Mouse (Mus musculus): ENCODE measurements around the gene P2rx6.
"Not testable (repeated sequence)": the region's sequence is repeated elsewhere in the genome, so short reads cannot be mapped to it uniquely, and the experiment has no call there.

Gene P2rx6

DNA sequence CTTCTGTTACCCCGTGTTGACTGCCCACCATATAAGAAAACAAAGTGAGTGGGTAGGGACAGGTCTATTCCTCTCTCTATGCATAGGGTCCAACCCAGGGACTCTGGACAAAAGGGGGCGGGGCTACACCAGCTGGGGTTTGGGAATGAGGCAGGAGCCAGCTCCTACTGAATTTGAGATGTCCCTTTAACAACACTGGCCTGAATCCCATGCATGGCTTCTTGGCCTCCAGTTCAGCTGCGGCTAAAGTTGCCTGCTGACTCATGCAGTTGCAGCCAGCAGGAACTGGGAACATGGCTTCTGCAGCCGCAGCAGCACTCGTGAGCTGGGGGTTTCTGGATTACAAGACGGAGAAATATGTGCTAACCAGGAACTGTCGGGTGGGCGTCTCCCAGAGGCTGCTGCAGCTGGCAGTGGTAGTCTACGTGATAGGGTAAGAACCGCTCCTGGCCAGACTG, at the start of gene P2rx6:
Gene P2rx6, plus strand, starts transcription at position 135 of the 458 bp plus-strand sequence.
- DNase-seq (ENCODE audit: low read depth, low spot score), result no peak

DNA sequence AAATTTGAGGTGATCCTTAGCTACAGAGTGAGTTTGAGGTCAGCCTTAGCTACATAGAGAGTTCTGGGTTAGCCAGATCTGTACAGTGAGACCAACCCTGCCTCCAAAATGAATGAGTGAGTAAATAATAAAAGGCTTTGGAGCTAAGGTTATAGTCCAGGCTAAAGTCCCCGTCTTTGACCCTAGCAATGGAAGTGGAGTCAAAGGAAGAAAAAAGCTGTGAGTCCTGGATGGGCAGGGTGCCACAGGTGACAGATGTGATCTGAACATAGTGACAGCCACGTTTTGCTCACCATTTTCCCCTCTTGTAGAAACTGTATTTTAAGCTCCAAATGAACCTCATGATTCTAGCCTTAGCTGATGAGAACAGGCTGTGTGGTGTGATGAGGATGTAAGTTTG, 42.8 kb upstream of the P2rx6 start:
- DNase-seq (ENCODE audit: low read depth, low spot score), result no peak

DNA sequence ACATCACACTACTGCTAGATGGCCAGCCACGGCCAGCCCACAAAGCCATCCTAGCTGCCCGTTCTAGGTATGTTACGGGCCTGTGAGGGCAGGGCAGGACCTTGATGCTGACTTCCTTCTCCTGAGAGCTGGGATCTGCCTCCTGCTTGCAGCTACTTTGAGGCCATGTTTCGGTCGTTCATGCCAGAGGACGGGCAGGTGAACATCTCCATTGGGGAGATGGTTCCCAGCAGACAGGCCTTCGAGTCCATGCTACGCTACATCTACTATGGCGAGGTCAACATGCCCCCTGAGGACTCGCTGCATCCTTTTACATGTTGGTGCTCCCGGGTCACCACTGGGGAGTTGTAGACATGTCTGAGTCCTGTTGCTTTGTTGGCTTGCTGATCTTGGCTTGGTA, 37.5 kb upstream of the P2rx6 start:
- no peak for DNase-seq (ENCODE audit: low read depth, low spot score)

DNA sequence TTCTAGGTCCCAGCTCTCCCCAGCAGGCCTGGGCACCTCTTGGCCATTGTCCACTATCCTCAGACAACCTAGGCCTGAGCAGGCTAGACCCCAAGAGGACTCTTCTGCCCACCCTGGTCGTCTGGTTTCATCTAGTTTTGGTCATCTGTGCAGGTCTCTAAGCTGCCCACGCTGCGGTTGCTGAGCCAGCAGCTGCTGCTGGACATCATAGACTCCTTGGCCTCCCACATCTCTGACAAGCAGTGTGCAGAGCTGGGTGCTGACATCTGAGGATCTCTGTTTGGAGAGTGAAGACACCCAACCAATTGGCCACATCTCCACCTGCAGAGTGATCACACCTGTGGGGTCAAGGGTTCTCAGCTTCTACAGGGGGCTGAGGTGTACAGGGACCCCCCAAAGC, 36.2 kb upstream of the P2rx6 start:
- no peak for DNase-seq (ENCODE audit: low read depth, low spot score)

DNA sequence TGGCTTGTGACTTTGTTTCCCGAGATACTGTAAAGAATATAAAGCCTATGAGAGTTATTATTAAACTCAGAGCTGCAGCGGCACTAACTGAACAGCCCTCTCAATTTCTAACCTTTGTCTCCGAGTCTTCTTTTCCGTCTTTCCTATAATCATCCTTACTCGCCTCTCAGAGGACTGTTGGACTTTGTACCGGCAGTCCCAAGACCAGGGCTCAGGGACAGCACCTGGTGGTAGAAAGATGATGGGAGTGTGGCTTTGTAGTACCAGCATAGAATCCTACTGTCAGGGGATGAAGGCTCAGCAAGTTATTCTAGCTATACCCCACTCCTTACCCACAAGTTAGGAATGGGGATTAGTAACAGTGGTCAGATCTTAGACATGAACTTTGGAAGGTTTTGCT, 35.5 kb upstream of the P2rx6 start:
- DNase-seq (ENCODE audit: low read depth, low spot score), result no peak

DNA sequence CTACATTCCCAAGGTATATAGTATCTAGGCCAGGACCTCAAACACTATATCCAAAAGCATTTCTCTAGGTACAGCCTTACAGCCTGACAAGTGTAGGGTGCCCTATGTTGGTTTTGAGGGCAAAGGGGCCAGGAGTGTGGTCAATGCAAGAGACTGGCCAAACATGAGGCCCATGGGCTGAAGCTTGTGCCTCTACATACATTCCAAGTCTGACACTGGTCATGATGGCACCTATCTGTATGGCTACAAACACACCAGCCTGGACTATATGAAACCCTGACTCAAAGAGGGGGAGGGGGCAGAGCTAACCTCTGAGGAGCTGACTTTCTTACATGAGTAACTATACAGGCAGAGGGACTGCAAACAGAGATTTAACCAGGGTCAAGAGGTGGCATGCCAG, 34.1 kb upstream of the P2rx6 start:
- no peak for DNase-seq (ENCODE audit: low read depth, low spot score)

DNA sequence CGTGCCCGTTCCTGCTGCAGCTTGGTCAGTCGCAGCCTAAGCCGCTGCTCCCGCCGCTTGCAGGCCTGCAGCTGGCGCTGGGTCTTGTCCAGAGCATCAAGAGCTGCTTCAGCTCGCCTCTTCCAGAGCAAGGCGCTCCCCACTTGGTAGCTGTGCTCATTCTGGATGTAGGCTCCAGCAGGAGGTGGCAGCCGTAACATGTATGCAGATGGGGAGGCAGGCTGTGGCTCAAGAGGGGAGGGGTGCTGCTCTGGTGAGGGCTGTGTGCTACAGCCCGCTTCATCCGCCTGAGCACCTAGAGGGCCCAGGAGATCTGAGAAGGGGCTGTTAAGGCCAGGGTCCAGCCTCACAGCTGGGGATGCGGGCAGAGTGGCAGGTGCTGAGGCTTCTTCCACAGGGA, 33.4 kb upstream of the P2rx6 start:
- DNase-seq (ENCODE audit: low read depth, low spot score), result no peak

DNA sequence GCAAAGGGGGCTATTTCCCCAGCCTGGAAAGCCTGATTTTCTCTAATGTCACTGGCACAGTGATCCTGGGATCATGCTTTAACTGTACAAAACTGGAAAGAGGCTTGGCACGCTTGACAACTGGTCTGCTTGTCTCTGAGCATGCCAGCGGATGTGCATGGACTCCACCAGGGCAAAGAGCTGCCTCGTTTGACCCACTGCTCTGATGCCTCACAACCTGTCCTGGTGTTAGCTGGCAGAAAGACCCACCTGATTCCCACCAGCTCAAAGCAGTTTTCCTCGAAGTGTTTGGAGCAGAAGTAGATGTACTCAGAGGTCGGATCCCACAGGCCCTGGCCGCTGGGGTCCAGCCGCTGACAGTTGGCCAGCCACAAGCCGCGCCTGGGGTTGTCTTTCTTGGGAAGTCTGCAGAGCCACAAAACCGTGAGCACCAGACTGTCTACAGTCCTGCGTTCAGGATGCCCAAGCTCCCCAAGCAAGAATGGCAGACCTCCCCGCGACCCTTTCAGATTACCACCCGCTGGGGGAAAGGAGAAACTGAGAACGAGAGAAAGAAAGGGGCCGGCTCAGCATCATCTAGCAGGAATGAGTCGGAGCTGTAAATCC, 31.6 kb upstream of the P2rx6 start:
- no peak for DNase-seq (ENCODE audit: low read depth, low spot score)

DNA sequence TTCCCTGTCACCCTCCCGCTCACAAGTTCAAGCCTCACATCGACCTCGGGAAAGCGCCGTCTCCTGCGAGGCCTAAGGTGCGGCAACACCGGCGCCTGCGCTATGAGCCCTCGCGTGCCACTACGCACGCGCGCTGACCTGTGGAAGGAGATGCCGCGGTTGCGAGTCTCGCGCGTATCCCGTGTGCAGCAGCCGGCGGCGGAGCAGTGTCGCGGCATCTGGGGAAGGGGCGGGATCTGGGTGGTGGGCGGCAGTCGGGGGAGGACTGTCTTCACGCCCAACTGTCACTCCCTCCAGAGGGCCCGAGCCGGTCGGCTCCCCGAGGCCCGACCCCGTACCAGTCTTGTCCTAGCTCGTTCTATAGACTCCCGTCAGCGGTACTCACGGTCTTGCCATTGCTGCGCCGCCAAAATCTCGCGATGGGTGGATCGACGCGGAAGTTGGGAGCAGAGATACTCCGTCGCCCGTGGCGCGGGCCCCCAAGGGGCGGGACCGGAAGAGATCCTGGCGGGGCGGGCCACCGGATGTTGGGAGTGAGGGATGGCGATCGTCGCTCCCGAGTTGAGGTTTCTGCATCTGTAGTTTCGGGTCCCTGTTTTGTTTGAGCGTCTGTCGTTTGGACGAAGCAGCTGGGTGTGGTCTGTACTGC, 30.9 kb upstream of the P2rx6 start, which contains the start of gene Thap7:
Gene Thap7, minus strand, starts transcription at position 497 of the 649 bp plus-strand sequence.
- DNase-seq (ENCODE audit: low read depth, low spot score), result peak; percentile 97

DNA sequence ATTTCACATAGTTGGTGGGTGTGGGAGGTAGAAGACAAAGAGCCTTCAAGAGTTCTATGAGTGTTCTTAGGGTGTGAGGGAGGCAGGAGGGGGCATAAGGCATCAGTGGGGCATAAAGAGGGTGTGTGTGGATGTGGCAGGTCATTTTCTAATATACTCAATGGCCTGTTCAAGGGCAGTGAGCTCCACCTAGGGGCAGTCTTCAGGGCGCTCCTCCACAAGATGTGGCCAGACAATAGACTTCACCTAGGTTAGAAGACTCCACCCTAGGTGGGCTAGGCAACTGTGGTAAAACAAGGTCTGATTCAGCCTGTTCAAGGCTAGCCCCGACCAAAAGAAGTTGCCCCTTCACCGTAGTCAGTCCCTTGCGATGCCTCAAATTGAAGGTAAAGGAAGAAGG, 29.4 kb upstream of the P2rx6 start:
- DNase-seq (ENCODE audit: low read depth, low spot score), result no peak

DNA sequence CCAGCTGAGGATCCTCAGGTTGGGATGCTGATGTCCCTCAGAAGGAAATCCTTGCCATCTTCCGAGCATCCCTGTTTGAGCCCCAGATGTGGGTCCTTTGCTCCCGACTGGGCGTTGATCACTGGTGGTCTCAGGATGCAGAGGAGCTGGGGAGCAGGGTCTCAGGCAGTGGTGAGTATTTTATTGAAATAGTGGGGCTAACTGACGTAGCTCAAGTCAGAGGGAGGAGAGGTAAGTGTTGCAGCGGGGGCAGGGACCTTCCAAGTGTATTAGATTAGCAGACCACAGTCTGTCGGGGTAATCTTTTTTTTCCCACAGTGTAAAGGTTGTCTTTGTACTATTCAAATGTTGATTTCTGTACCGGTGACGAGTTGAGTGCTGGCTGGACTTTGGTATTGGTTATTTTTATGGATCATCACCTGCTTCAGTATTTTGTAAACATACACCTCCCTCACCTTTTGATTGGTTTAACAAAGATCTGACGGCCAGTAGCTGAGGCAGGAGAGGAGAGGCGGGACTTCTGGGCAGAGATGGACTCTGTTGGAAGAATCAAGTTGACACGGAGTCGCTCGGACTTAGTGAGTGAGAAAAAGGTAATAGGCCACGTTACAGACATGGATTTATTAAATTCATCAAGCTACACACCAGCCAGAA, 28.9 kb upstream of the P2rx6 start:
- DNase-seq (ENCODE audit: low read depth, low spot score), result no peak

DNA sequence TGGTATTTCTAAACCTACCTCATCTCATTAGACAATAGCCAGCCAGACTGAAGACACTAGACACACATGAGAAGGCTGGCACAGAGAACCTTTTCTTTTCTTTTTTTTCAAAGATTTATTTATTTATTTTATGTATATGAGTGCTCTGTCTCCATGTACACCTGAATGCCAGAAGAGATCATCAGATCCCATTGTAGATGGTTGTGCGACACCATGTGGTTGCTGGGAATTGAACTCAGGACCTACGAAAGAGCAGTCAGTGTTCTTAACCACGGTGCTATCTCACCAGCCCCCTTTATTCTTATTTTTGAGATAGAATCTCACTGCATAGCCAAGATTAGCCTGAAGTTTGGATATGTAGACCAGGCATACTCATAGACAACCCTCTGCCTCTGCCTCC, 25.1 kb upstream of the P2rx6 start:
- no peak for DNase-seq (ENCODE audit: low read depth, low spot score)

DNA sequence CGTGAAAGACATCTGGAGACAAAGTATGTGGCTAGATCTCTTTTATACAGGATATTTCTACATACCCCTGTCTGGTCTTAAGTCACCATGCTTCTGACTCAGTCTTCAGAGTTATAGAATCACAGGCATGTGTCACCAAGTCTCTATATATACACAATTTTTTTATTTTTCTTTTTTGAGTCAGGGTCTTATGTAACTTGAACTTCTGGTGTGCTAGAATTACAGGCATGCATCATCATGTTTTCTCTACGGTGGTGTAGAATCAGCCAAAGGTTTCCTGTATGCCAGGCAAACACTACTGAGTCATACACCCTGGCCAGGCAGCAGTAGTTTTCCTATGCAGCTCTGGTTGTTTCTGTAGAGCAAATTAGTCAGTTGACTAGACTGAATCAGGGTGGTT, 19.1 kb upstream of the P2rx6 start:
- DNase-seq (ENCODE audit: low read depth, low spot score), result no peak

DNA sequence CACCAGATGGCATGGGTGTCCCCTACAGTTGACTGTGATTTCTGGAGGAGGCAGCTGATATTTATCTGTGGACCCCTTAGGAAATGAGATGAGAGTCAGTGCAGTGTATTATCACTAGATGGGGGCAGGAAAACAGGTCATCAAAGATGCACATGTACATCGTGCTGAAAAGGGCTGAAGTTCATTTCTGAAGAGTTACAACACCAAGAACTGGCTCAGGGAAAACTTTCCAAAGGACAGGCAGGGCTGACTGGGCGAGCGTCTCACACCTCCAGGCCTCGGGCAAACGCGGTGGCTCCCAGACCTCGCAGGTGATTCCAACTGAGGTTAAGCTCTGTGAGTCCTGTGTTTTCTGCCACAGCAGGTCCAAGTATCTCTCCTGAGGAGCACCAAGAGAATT, 8.8 kb upstream of the P2rx6 start:
- DNase-seq (ENCODE audit: low read depth, low spot score), result no peak

DNA sequence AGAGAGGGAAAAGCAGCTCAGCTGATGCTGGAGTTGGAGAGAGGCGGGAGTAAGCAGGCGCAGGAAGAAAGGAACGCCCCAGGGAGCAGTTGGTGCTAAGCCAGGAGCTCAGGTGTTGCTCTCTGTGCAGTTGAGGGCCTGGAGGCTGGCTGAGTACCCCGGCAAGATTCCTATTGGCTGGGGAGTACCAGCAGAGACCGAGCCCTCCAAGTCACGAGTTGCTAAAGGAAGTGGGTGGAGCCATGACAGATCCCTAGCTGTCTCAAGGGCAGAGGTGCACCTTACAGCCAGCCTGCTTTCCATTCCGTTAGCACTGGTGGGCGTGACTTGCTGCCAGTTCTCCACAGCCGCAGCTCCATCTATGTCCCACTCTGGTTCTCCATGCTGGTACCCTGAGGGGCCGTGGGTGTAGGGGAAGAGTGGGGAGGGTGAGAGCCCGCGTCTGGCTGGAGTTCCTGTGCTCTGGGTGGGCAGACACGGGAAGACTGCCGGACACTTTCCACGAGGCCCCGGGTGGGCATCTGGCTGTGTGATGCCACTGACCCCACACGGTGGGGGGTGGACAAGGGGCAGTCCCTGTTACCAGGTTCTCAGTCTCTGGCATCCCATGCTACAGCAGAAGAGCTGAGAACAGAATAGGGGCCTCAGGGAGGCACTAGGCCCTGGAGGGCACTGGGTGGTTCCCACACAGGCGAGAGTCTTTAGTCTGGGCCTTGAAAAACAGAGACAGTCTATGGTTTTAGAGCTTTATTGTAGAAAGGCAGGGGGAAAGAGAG, 7.6 kb upstream of the P2rx6 start:
- DNase-seq (ENCODE audit: low read depth, low spot score), result peak; percentile 92

DNA sequence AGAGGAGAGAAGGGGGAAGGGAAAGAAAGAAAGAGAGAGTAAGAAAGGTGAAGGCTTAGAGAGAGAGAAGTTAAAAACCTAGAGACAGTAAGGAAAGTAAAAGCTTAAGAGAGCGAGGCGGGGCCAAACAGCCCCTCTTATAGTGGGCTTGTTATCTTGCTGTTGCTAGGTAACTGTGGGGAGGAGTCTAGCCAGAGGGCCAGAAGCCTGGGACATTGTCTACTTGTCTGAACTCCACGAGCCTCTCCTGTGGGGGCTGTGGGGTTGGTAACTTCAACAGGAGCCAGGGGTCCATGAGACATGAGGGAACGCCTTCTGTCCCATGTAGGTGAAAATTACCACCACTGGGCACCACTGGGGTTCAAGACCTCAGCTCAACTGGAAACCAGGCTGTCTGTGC, 7.0 kb upstream of the P2rx6 start:
- DNase-seq (ENCODE audit: low read depth, low spot score), result not testable (repeated sequence)

DNA sequence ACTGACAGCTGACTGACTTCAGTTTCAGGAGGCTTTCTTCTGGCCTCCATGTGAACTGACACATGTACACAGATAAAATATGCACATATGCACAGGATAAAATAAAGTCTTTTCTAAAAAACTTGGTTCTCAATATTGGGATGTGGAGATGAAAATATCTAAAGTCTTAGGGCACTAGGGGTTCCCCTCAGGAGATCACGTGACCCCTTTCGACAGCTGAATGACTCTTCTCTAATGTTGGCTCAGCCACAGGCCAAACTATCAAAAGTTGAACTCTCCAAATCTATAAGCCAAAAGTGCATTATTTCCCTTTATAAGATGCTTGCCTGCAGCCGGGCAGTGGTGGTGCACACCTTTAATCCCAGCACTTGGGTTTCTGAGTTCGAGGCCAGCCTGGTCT, 5.5 kb upstream of the P2rx6 start:
- no peak for DNase-seq (ENCODE audit: low read depth, low spot score)

DNA sequence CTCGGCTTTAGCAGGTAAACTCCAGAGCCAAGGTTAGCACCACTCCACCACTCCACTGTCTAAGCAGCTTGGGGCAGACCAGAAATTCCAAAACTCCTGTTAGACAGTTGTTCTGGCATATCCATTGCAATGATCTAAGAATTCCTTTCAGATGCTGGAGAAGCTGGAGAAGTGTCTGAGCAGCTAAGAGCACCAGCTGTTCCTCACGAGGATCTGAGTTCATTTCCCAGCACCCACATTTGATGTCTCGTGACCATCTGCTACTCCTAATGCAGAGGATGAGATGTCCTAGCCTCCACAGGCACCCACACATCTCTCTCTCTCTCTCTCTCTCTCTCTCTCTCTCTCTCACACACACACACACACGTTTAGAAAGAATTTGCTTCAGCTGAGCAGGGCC, 4.8 kb upstream of the P2rx6 start:
- DNase-seq (ENCODE audit: low read depth, low spot score), result no peak

DNA sequence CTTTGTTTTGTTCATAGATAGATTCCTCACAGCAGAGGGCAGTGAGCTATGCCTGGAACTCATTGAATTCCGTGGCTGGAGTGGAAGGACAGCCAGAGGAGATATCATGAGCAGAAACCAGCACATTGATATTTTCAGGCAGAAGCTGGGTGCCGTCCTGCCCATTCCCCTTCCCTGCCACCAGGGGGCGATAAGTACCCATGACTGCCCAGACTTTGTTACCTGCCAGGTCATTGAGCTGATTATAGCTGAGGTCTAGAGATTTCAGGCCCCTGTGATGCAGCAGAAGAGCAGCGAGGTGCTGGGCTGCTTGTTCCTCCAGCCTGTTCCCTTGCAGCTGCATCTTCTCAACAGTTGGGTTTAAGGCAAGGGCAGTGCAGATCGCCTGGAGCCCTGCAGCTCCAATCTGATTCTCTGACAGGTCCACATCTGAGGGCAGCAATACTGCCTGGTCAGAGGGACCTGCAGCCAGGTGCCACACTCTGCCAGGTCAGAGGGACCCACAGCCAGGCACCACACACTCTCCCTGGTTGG, 3.7 kb upstream of the P2rx6 start:
- DNase-seq (ENCODE audit: low read depth, low spot score), result peak; percentile 56

DNA sequence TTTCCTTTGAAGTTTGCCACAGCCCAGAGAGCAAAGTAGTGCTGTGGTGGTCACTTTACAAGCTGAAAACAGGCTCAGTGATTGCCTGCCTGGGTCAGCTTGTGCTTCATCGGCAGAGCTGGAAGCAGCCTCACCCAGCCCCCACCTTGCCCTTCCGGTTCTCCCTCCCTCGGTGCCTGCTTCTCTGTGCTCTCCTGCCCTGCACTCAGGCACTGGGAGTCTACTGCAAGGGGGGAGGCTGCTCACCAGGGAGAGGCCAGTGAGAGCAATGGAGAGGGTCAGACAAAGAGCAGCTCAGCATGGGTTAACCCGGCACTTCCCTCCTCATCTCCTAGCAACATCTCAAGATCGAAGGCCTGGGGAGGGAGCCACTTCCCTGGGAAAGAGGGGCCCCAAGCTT, 2.9 kb upstream of the P2rx6 start:
- DNase-seq (ENCODE audit: low read depth, low spot score), result no peak

DNA sequence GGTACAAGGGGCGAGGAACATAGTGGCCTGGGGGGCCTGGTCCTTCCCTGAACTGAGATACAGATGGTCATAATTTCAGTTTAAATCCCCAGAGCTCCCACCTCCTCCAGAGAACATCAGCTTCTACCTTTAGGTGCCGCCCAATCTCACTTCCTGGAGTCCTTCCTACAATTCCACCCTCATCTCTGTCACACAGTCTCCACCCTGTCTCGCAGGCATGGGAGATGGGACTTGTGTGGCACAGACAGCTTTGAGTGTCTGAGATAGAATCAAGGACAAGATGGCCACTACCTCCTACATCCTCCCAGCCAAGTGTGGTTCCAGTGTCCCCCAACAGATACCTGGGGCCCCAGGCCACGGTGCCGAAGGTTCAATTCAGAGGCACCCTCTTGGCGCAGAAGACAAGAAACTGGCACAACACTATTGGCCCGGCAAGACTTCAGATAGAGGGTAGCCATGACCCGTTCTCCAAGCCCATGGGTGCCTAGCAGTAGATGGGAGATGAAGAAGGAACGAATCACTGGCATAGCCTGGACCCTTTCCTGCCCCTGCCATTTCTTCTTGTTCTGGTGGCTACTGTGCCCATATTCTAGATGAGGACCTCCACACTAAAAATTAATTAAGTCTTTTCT, 2.2 kb upstream of the P2rx6 start:
- DNase-seq (ENCODE audit: low read depth, low spot score), result no peak
